Mouse (Mus musculus) embryonic facial prominence, embryonic 13.5 days (tissue): ENCODE data around the gene Spata21. TPM values are rescaled to one million over a fixed set of nuclear protein-coding genes. Genes with fewer than 3 reads are reported as not detected.
A peak's percentile ranks its signal among the peaks of the same experiment; 100 is the strongest.

Experiments used
- ATAC-seq: fragments of 200-750 bp; cut with Nextera tagmentation; 2 replicates; pipeline ENCODE4 v1.8.0; 2017; ENCODE audit warnings: low read depth; ENCODE audit not compliant: insufficient number of reproducible peaks, insufficient read depth, low FRiP score, low TSS enrichment
- H3K27ac ChIP-seq: fragments of 300-500 bp; sonication (generic); 2 replicates; pipeline ENCODE4 v1.5.1; 2015; ENCODE audit warnings: moderate library complexity, mild to moderate bottlenecking, inconsistent platforms
- H3K27me3 ChIP-seq: fragments of 300-500 bp; sonication (generic); 2 replicates; pipeline ENCODE4 v1.6.1; 2015; ENCODE audit warnings: mild to moderate bottlenecking, inconsistent platforms
- H3K36me3 ChIP-seq: fragments of 300-500 bp; sonication (generic); 2 replicates; pipeline ENCODE4 v1.6.1; 2015; ENCODE audit warnings: mild to moderate bottlenecking, inconsistent platforms
- H3K4me1 ChIP-seq: fragments of 300-500 bp; sonication (generic); 2 replicates; pipeline ENCODE4 v1.6.1; 2015; ENCODE audit warnings: inconsistent platforms
- H3K4me2 ChIP-seq: fragments of 300-500 bp; sonication (generic); 2 replicates; pipeline ENCODE4 v1.6.1; 2015; ENCODE audit warnings: moderate library complexity, mild to moderate bottlenecking, inconsistent platforms
- H3K4me3 ChIP-seq: fragments of 300-500 bp; sonication (generic); 2 replicates; pipeline ENCODE4 v1.5.1; 2015; ENCODE audit warnings: mild to moderate bottlenecking, inconsistent platforms
- H3K9ac ChIP-seq: fragments of 300-500 bp; sonication (generic); 2 replicates; pipeline ENCODE4 v1.6.1; 2015; ENCODE audit warnings: mild to moderate bottlenecking, inconsistent platforms
- H3K9me3 ChIP-seq: fragments of 300-500 bp; sonication (generic); 2 replicates; pipeline ENCODE4 v1.6.1; 2016; ENCODE audit warnings: inconsistent platforms
- WGBS: fragments of 180-500 bp; shearing (Covaris S2); methylation state at CpG from one replicate; pipeline ENCODE4 v1.1.7; 2015; ENCODE audit warnings: mixed read lengths; 5-methylcytosine and 5-hydroxymethylcytosine counted together
- polyA plus RNA-seq: library from polyadenylated mRNA; unstranded; fragments of >200 nt; fragmentation: Nextera tagmentation; extraction: Ambion mirVana; gene quantifications from 2 replicates; pipeline ENCODE4 v1.2.1, GENCODE M21; 2015

Gene Spata21
- polyA plus RNA-seq, 1 experiment from 2014 or later, result 0.22 TPM

DNA sequence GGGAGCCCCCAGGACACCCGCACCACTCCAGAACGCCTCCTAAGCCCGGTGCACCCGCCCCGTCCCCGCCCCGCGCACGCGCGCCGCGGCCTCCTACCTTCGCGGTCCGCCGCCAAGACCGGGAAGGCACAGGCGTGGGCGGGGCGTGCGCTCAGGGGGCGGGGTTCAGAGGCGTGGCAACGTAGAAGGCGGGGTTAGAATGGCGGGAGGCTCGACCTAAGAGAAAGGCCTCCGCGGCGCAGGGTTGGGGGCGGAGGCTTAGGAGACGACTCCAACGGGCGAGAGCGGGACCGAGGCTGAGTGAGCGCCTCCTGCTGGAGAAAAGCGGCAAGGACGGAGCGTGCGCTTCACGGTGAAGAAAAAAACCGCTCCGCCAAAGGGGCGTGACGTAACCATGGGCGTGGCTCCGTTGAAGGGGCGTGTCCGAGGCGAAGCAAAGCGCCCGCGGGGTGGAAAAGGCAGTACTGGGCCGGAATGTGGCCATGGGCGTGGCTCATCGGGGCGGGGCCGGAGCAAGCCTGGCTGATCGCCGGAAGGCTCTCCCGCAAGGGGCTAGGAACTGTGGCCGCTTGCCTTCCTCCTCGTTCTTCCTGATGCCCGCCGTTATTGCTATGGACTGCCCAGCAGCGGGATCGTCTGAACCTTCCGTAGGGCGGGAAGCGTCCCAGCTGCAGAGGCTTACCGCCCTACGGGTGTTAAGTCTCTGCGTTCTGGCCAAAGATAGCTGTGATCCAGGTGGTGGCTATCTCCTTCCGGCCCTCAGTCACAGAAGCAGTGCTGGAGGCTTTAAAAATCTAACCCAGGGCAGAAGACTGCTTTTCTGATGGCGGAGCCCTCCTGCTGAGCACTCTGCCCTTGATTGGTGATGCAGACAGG, 27.5 kb upstream of the Spata21 start, which contains the start of gene Crocc:
TSS of gene Crocc (minus strand) at position 125 of the 876 bp plus-strand sequence.
- peak; percentile 95 for ATAC-seq
- Histone ChIP-seq H3K4me1 (peaks cover 19% of the 10 kb centered on the region), H3K27ac (peak within 1 kb of the TSS; percentile 95), H3K27me3 (no peaks in the 10 kb centered on the region), H3K4me3 (peak within 1 kb of the TSS; percentile 67), H3K36me3 (peaks cover 25% of the 10 kb centered on the region), H3K4me2 (peak within 1 kb of the TSS; percentile 74), H3K9me3 (no peaks in the 10 kb centered on the region), H3K9ac (peak within 1 kb of the TSS; percentile 90)
- WGBS, result under 1% methylated on average over 77 of the region's 77 CpGs

DNA sequence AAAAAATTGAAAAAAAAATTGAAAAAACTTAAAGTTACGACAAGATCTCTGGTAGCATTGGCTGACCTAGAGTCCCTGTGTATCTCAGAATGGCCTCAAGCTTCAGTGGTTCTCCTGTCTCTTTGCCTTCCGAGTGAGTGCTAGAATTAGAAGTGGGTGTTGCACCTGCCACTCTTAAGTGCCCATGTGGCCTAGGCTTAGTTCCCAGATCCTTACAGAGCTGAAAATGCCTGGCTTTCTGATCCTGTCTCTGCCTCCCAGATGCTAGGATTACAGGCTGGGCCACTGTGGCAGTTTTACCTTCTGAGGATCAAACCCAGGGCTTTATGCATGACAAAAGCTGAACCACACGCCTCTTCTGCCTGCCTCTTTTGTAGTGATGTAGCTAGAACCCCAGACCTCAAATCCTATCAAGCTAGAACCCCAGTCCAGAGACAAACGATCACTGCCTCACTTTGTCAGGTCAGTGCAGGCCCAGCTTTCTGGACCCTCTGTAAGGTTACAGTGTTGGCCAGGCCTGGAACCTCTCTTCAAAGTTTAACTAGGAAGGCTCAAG, 24.0 kb upstream of the Spata21 start:
- H3K27ac ChIP-seq, result no peak overlapping the region
- H3K4me2 ChIP-seq, result no peak overlapping the region
- peaks cover 22% of the 10 kb centered on the region for H3K4me1 ChIP-seq
- H3K4me3 ChIP-seq, result no peak overlapping the region
- peaks cover 37% of the 10 kb centered on the region for H3K36me3 ChIP-seq
- H3K9ac ChIP-seq, result no peak overlapping the region
- WGBS, result 85% methylated on average over 4 of the region's 4 CpGs
- H3K9me3 ChIP-seq, result no peaks in the 10 kb centered on the region
- no peaks in the 10 kb centered on the region for H3K27me3 ChIP-seq
- no peak for ATAC-seq

DNA sequence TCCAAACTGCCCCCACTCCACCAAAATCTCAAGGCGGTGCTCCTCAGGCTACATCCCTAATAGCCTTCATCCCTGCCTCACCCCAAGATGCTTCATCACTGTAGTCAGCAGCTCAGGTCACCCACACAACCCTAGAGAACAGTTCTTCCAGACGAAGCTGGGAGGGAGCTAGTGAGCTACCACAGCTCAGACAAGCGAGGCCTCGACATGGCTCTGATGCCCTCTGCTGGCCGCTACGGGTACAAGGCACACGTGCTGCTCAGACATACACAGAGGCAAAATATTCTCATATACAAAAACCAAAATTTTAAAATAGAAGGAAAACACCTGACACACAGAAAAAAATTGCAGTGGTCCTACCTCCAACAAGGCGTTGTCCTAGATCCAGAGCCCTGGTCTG, 23.0 kb upstream of the Spata21 start:
- H3K36me3 ChIP-seq, result peaks cover 46% of the 10 kb centered on the region
- no peak for ATAC-seq
- no peak overlapping the region for H3K27ac ChIP-seq
- WGBS, result 5% methylated on average over 8 of the region's 8 CpGs
- peaks cover 14% of the 10 kb centered on the region for H3K4me1 ChIP-seq
- no peak overlapping the region for H3K4me3 ChIP-seq
- H3K27me3 ChIP-seq, result no peaks in the 10 kb centered on the region
- no peak overlapping the region for H3K9ac ChIP-seq
- no peak overlapping the region for H3K4me2 ChIP-seq
- H3K9me3 ChIP-seq, result no peaks in the 10 kb centered on the region

DNA sequence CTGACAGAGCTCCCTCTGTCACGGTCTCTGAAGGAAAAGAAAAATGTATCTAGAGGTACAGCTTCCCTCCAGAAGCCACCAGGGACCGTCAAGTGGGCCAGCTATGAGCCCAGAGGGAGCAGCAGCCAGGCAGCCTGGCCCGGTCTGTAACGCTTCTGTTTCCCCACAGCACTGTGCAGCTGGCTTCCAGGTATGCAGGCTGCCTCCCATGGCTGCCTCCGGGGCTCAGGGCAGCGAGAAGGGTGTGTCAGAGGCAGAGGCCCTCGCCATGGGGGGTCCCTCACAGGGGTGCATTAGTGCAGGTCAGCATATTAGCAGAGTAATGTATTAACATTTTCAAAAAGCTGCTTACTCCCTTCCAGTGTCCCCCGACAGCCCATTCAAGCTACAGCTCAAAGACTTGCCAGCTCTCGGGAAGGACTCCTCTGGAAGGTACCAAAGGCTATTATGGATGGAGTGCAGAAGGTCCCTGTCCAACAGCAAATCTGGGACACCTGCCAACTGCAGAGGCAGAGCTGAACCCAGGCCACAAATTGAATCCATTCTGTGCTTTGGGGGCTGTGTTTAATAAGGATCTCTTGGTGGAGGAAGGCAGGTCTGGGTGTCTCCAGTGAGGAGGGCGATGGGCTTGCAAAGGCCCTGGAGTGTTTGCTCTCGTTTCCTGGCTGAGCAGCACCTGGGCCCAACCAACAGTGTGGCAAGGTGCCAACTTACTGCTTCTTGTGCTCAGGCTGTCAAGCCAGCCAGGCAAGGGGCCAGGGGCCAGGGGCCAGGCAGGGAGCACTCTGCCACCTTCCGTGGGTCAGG, 21.2 kb upstream of the Spata21 start:
- peak overlapping the region; percentile 46 for H3K9ac ChIP-seq
- no peak for ATAC-seq
- H3K4me3 ChIP-seq, result no peak overlapping the region
- no peaks in the 10 kb centered on the region for H3K27me3 ChIP-seq
- H3K36me3 ChIP-seq, result peaks cover 64% of the 10 kb centered on the region
- H3K9me3 ChIP-seq, result no peaks in the 10 kb centered on the region
- H3K27ac ChIP-seq, result 0 out of 2 replicates have a peak overlapping the region, but pooled peaks have one; percentile 48
- no peak overlapping the region for H3K4me2 ChIP-seq
- 82% methylated on average over 12 of the region's 12 CpGs for WGBS
- peaks cover 8% of the 10 kb centered on the region for H3K4me1 ChIP-seq

DNA sequence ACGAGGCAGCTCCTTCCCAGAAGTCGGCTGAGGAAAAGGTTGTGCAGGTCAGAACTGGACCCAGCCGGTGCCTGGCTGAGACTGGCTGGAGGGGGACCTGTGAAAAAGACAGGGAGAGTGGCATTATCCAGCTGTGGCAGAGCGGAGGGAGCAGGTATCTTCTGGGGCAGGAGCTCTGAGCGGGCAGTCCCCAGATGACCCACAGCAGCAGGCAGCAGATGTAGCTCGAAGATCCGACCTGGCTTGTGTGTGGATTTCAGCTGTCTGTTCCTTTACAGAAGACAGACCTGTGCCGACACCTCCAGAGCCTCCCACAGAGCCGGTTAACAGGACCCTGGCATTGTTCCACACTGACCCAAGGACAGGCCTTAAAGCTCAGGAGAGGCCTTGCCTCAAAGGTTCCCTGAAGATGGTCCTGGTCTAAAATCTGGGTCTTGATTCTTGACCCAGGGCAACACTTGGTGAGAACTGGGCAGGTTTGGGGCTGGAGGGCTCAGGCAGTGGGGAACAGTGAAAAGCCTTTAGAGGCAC, 20.6 kb upstream of the Spata21 start:
- no peak for ATAC-seq
- no peaks in the 10 kb centered on the region for H3K9me3 ChIP-seq
- H3K4me2 ChIP-seq, result no peak overlapping the region
- H3K4me3 ChIP-seq, result no peak overlapping the region
- H3K27me3 ChIP-seq, result no peaks in the 10 kb centered on the region
- peaks cover 71% of the 10 kb centered on the region for H3K36me3 ChIP-seq
- peak overlapping the region; percentile 46; the same call in 1 of the 2 replicates for H3K9ac ChIP-seq
- peak overlapping the region; percentile 48; the same call in 1 of the 2 replicates for H3K27ac ChIP-seq
- peaks cover 8% of the 10 kb centered on the region for H3K4me1 ChIP-seq
- 89% methylated on average over 9 of the region's 9 CpGs for WGBS

DNA sequence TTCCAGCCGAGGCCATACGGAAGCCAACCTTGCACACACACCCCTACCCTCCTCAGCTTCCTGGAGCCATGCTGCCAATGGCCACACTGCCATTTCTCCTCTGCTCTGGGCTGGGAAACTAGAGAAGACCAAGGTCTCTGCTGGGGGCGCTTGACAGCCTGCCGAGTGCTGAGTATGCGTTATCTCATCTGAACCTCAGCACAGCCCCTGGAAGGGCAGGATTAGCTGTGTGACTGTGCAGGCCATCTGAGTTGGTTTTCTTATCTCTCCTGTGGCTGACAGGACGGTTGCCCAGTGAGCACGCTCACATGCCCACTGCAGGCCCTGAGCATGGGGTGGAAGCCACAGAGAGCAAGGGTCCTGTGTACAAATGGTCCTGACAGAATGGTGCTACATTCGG, 19.5 kb upstream of the Spata21 start:
- peaks cover 82% of the 10 kb centered on the region for H3K36me3 ChIP-seq
- H3K9ac ChIP-seq, result no peak overlapping the region
- ATAC-seq, result no peak
- H3K4me2 ChIP-seq, result no peak overlapping the region
- no peak overlapping the region for H3K27ac ChIP-seq
- no peaks in the 10 kb centered on the region for H3K9me3 ChIP-seq
- WGBS, result 93% methylated on average over 8 of the region's 8 CpGs
- no peaks in the 10 kb centered on the region for H3K27me3 ChIP-seq
- peaks cover 8% of the 10 kb centered on the region for H3K4me1 ChIP-seq
- no peak overlapping the region for H3K4me3 ChIP-seq

DNA sequence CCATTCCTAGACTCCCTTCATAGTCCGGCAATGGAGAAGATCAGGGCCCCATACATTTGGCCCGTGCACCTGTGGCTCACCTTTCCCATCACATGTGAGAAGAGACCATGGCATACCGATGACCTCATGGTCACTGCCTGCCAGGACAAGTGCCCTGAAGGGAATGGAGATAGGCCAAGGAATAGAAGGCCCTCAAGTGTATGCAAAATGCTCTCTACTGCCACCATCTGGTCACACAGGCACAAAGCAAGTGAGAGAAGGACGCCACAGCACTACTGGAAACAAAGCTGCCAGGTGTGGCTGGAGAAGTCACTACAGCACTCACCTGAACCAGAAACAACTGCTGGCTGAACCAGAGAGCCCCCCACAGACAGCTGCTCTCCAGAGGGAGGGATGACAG, 18.4 kb upstream of the Spata21 start:
- Histone ChIP-seq H3K4me1 (peaks cover 8% of the 10 kb centered on the region), H3K4me3 (no peak overlapping the region), H3K27me3 (no peaks in the 10 kb centered on the region), H3K4me2 (no peak overlapping the region), H3K9ac (no peak overlapping the region), H3K27ac (no peak overlapping the region), H3K9me3 (no peaks in the 10 kb centered on the region), H3K36me3 (peaks cover 88% of the 10 kb centered on the region)
- 51% methylated on average over 4 of the region's 4 CpGs for WGBS
- no peak for ATAC-seq

DNA sequence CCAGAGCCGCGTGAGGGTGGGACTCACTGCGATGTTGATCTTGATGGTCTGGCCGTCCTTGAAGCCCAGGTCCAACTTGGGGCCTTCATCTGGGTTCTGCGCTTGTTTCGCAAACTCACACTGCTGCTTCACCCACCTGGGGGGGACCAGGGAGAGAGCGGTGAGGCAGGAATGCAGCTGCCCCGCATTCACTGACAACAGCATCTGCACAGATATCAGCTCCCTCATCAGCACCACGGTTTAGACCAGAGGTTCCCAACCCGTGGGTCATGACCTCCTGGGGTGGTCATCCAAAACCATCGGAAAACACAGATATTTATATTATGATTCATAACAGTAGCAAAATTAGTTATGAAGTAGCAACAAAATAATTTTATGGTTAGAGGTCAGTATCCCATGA, 15.6 kb upstream of the Spata21 start:
- Histone ChIP-seq H3K4me2 (no peak overlapping the region), H3K9me3 (no peaks in the 10 kb centered on the region), H3K27ac (no peak overlapping the region), H3K4me3 (no peak overlapping the region), H3K9ac (no peak overlapping the region), H3K4me1 (peaks cover 15% of the 10 kb centered on the region), H3K36me3 (peaks cover 74% of the 10 kb centered on the region), H3K27me3 (no peaks in the 10 kb centered on the region)
- WGBS, result 91% methylated on average over 11 of the region's 11 CpGs
- ATAC-seq, result no peak

DNA sequence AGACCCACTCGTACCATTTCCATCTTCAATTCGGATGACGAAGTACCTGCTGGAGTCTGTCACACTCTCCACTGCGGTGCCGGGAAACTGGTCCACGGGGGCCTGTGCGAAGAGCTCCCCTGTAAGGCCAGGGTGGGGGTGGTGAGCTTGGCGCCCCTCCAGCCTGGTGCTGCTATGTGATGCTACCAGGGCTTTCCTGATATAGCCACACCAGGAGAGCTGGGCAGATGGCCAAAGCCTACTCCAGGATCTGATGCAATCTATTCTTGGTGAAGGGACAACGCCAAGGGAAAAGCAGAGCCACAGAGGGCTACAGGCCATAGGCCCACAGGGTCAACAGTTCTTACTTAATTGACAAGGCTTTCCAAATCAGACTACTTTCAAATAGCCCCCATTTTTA, 14.5 kb upstream of the Spata21 start:
- peaks cover 62% of the 10 kb centered on the region for H3K36me3 ChIP-seq
- peaks cover 17% of the 10 kb centered on the region for H3K4me1 ChIP-seq

DNA sequence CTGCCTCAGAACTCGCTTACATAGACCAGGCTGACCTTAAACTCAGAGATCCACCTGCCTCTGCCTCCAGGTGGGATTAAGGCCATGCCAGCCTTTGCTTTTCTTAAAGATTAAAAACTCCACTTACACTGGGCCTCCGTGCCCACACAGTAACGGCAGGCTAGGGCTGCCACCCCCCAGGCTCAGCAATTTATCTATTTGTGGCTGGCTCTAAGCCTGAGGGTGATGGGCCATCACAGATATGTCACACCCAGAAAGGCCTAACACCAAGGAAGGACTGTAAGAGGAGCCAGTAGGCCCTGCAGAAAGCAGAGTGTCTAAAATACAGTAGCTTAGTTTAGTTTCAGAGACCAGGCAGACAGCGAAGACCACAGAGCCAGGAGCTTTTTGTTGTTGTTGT, 14.0 kb upstream of the Spata21 start:
- Histone ChIP-seq H3K27ac (no peak overlapping the region), H3K36me3 (peaks cover 58% of the 10 kb centered on the region), H3K4me3 (no peak overlapping the region), H3K27me3 (no peaks in the 10 kb centered on the region), H3K9me3 (no peaks in the 10 kb centered on the region), H3K4me2 (no peak overlapping the region), H3K9ac (no peak overlapping the region), H3K4me1 (peaks cover 17% of the 10 kb centered on the region)
- ATAC-seq, result no peak
- 94% methylated on average over 4 of the region's 4 CpGs for WGBS

More for the DNA sequence above, 14.5 kb upstream of the Spata21 start:
- H3K9me3 ChIP-seq, result no peaks in the 10 kb centered on the region
- WGBS, result 89% methylated on average over 9 of the region's 9 CpGs
- no peak for ATAC-seq
- no peaks in the 10 kb centered on the region for H3K27me3 ChIP-seq
- no peak overlapping the region for H3K27ac ChIP-seq
- H3K9ac ChIP-seq, result no peak overlapping the region
- H3K4me2 ChIP-seq, result no peak overlapping the region
- no peak overlapping the region for H3K4me3 ChIP-seq

DNA sequence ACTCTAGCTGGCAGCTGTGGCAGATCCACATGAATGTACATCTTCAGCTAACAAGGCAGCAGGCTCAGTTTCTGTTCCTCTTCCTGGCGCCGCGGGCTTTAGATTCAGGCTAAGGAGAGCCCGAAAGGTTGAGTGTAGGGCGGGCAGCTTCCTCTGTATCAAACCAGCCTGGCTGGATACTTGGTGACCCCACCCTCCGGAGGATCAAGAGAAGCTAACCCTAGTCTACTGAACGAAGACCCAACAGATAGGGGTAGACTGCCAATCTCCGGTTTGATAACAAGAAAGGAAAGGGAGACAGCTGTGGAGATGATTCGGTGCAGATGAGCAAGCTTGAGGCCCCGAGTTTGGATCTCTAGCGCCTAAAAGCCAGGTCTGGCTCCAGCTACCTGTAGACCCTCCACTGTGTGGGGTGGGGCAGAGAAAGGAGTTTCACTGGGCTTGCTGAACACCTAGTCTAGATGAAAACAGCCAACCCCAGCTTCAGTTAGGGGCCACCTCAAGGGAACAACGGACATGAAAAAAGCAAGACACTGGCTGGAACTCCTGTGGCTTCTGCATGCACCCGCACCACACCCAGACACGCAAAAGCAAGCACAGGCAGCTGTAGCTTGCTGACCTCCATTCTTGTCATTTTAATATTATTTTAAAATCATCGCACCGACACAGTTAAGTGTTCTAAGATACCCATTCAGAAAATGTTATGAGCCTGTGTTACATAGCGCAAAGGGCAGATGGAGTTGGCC, 11.2 kb upstream of the Spata21 start:
- Histone ChIP-seq H3K4me1 (peaks cover 17% of the 10 kb centered on the region), H3K9me3 (no peaks in the 10 kb centered on the region), H3K4me3 (peak overlapping the region; percentile 98), H3K27me3 (no peaks in the 10 kb centered on the region), H3K4me2 (peak overlapping the region; percentile 97), H3K27ac (no peak overlapping the region), H3K9ac (peak overlapping the region; percentile 93), H3K36me3 (peaks cover 30% of the 10 kb centered on the region)
- WGBS, result 81% methylated on average over 17 of the region's 17 CpGs
- no peak for ATAC-seq
